Mouse (Mus musculus) spleen, postnatal 10 days (tissue): ENCODE measurements around the gene Tlr8.

Source experiments
- DNase-seq, 2 experiments: peaks; one replicate each; pipeline ENCODE4 v3.0.0; 2021 to 2022; ENCODE audit warnings: low spot score in 2 of 2

Tlr8 gene

GRCm38 (mm10) chrX:167205813-167206520, 58.2 kb downstream of the Tlr8 start:
- no peak for DNase-seq

DNA sequence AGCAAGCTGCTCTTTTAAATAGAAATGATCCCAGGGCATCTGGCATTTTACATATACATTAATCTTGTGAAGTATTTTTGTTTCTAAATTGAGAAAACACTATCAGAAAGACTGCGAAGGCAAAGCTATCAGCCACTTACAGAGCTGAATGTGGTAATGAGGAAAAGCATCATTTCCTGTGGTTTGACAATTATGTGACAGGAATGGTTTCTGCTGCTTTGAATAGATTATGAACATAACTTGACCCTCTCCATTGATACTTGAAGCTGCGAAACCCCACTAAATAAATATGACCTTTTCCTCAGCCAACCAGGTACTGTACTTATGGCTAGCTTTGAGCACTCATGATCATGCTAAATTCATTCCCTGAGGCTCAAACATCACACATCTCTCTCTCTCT, 62.8 kb downstream of the Tlr8 start:
- no peak for DNase-seq

GRCm38 (mm10) chrX:167195228-167195649, 68.9 kb downstream of the Tlr8 start:
- DNase-seq = no peak
